Mouse (Mus musculus) left cerebral cortex, postnatal 25 days (tissue): ENCODE results near the gene Ccdc15. TPM values are rescaled to one million over a fixed set of nuclear protein-coding genes. Genes with fewer than 3 reads are reported as not detected.

Source experiments
- DNase-seq, 2 experiments: peaks; one replicate each; pipeline ENCODE4 v3.0.0; 2022; ENCODE audit warnings: low spot score in 2 of 2, mixed read lengths in 1 of 2
- intact Hi-C: fragments of 180-260 bp; cut with DNase I; formaldehyde crosslinking; loops from one replicate; pipeline ENCODE4 v1.15.1; 2025
- total RNA-seq, 2 experiments: library from RNA; stranded (reverse); gene quantifications; 2 replicates each; pipeline ENCODE4 v1.2.3; 2021

Gene Ccdc15
- total RNA-seq, 2 experiments from 2014 or later, result 1.5 to 2.2 TPM

- no peak for DNase-seq
- intact Hi-C loops, result no loop called here
Measured at GRCm38 (mm10) chr9:37244600-37244999, 103.6 kb downstream of the Ccdc15 start.

- DNase-seq, result no peak
- intact Hi-C loops, result no loop called here
Measured at GRCm38 (mm10) chr9:37242764-37243163, 105.5 kb downstream of the Ccdc15 start.

- intact Hi-C loops, result no loop called here
- peak in 1 of 2 experiments; percentile 36 for DNase-seq
Measured at GRCm38 (mm10) chr9:37235951-37236737, 112.1 kb downstream of the Ccdc15 start.

- intact Hi-C loops, result no loop called here
Measured at GRCm38 (mm10) chr9:37232201-37233195, 115.7 kb downstream of the Ccdc15 start.

GRCm38 (mm10) chr9:37230486-37231195 is 117.6 kb downstream of the Ccdc15 start:
- DNase-seq, result no peak

More at GRCm38 (mm10) chr9:37232201-37233195, 115.7 kb downstream of the Ccdc15 start:
- DNase-seq, result peak in 1 of 2 experiments; percentile 30

GRCm38 (mm10) chr9:37229880-37230325 is 118.3 kb downstream of the Ccdc15 start:
- peak; percentile 72 to 88 for DNase-seq
- intact Hi-C loops, result loop anchor here (1.0 to 2.0 kb wide), 3 partner anchors 53 to 336 kb away; no protein-coding TSS in a partner anchor

More at GRCm38 (mm10) chr9:37230486-37231195, 117.6 kb downstream of the Ccdc15 start:
- intact Hi-C loops, result loop anchor here (1.0 to 2.0 kb wide), 3 partner anchors 53 to 336 kb away; no protein-coding TSS in a partner anchor

Other genes with a start within 250 kb of the Ccdc15 start
- 10 to 100 TPM; 76.7 to 78.9 TPM for gene Pknox2, start 201.0 kb downstream of the Ccdc15 start, total RNA-seq
- 1 to 10 TPM; 8.9 to 9.4 TPM for gene Tmem218, start 140.2 kb downstream of the Ccdc15 start, total RNA-seq
- gene Slc37a2, start 92.7 kb downstream of the Ccdc15 start, total RNA-seq, result 1 to 10 TPM; 1.4 to 2.1 TPM
- 10 to 100 TPM; 56.9 to 63.7 TPM for gene Hepacam, start 18.9 kb upstream of the Ccdc15 start, total RNA-seq
- gene Robo4, start 53.5 kb upstream of the Ccdc15 start, total RNA-seq, result 1 to 10 TPM; 6.7 to 7.3 TPM
- 10 to 100 TPM; 33.4 to 33.6 TPM for gene Robo3, start 84.8 kb upstream of the Ccdc15 start, total RNA-seq
- 10 to 100 TPM; 20.9 to 23.0 TPM for gene Msantd2, start 140.9 kb upstream of the Ccdc15 start, total RNA-seq
- gene Esam, start 179.6 kb upstream of the Ccdc15 start, total RNA-seq, result 10 to 100 TPM; 20.2 to 21.6 TPM
- 1 to 10 TPM; 3.5 to 4.4 TPM for gene Vsig2, start 190.8 kb upstream of the Ccdc15 start, total RNA-seq
- gene Nrgn, start 204.5 kb upstream of the Ccdc15 start, total RNA-seq, result 1,000 to 10,000 TPM; 2,274 to 2,374 TPM
- 10 to 100 TPM; 20.3 to 24.2 TPM for gene Siae, start 207.3 kb upstream of the Ccdc15 start, total RNA-seq